Mouse (Mus musculus) myocyte (in vitro differentiated cells): ENCODE results near the gene Lyzl4. TPM values are rescaled to one million over a fixed set of nuclear protein-coding genes. Genes with fewer than 3 reads are reported as not detected.

Experiments used
- H3K27me3 ChIP-seq: one replicate; pipeline ENCODE4 v1.6.1; 2011; ENCODE audit not compliant: control insufficient read depth, insufficient read depth, insufficient read length
- H3K36me3 ChIP-seq: one replicate; pipeline ENCODE4 v1.6.1; 2011; ENCODE audit not compliant: control insufficient read depth, insufficient read depth
- H3K4me2 ChIP-seq: one replicate; pipeline ENCODE4 v1.6.1; 2011; ENCODE audit warnings: low read depth, control low read depth
- H3K4me3 ChIP-seq: one replicate; pipeline ENCODE4 v1.5.1; 2011; ENCODE audit warnings: mild to moderate bottlenecking, control low read depth, moderate library complexity
- H3K79me2 ChIP-seq: one replicate; pipeline ENCODE4 v1.6.1; 2011; ENCODE audit not compliant: control insufficient read depth, insufficient read depth
- H3ac ChIP-seq: one replicate; pipeline ENCODE4 v1.6.1; 2011; ENCODE audit not compliant: control insufficient read depth, insufficient read length
- CEBPB ChIP-seq: IDR thresholded peaks from 2 replicates; pipeline ENCODE4 v1.6.1; 2011; ENCODE audit warnings: mild to moderate bottlenecking, moderate library complexity; ENCODE audit not compliant: poor library complexity, insufficient read depth, severe bottlenecking
- E2F4 ChIP-seq: IDR thresholded peaks from one replicate; pipeline ENCODE4 v1.6.1; 2011; ENCODE audit warnings: mild to moderate bottlenecking, control low read depth, moderate library complexity; ENCODE audit not compliant: insufficient read depth
- MAX ChIP-seq: IDR thresholded peaks from one replicate; pipeline ENCODE4 v1.6.1; 2011; ENCODE audit warnings: low read depth, mild to moderate bottlenecking, control low read depth
- MYOD1 ChIP-seq, 3 experiments: IDR thresholded peaks; one replicate each; pipeline ENCODE4 v1.6.1; 2011; ENCODE audit warnings: control low read depth in 2 of 3, low read depth in 2 of 3, mild to moderate bottlenecking in 2 of 3, moderate library complexity in 1 of 3; ENCODE audit not compliant: insufficient read length in 2 of 3, control insufficient read depth in 1 of 3
- MYOG ChIP-seq, 3 experiments: IDR thresholded peaks; one replicate each; pipeline ENCODE4 v1.6.1; 2011; ENCODE audit warnings: control low read depth in 2 of 3, low read depth in 2 of 3, mild to moderate bottlenecking in 2 of 3; ENCODE audit not compliant: insufficient read length in 2 of 3, control insufficient read depth in 1 of 3, insufficient read depth in 1 of 3
- POLR2A ChIP-seq: IDR thresholded peaks from one replicate; pipeline ENCODE4 v1.6.1; 2011; ENCODE audit warnings: low read depth, mild to moderate bottlenecking, control low read depth, moderate library complexity; ENCODE audit not compliant: insufficient read length
- POLR2AphosphoS2 ChIP-seq: IDR thresholded peaks from one replicate; pipeline ENCODE4 v1.6.1; 2011; ENCODE audit warnings: low read depth, control low read depth; ENCODE audit not compliant: insufficient read length
- REST ChIP-seq: IDR thresholded peaks from one replicate; pipeline ENCODE4 v1.6.1; 2011; ENCODE audit warnings: mild to moderate bottlenecking, control low read depth, moderate library complexity; ENCODE audit not compliant: insufficient read depth, insufficient read length
- SRF ChIP-seq: IDR thresholded peaks from one replicate; pipeline ENCODE4 v1.6.1; 2011; ENCODE audit warnings: low read depth; ENCODE audit not compliant: control insufficient read depth, insufficient read length
- TCF12 ChIP-seq: IDR thresholded peaks from one replicate; pipeline ENCODE4 v1.6.1; 2011; ENCODE audit warnings: mild to moderate bottlenecking, control low read depth; ENCODE audit not compliant: poor library complexity, insufficient read depth, severe bottlenecking
- TCF3 ChIP-seq: IDR thresholded peaks from one replicate; pipeline ENCODE4 v1.6.1; 2011; ENCODE audit warnings: low read depth, control low read depth; ENCODE audit not compliant: insufficient read length
- USF1 ChIP-seq: IDR thresholded peaks from one replicate; pipeline ENCODE4 v1.6.1; 2011; ENCODE audit warnings: low read depth, mild to moderate bottlenecking, control low read depth, moderate library complexity
- polyA plus RNA-seq: library from polyadenylated mRNA; unstranded; fragments of >200 nt; fragmentation: generic; extraction: Trizol; gene quantifications from one replicate; pipeline ENCODE4 v1.2.1, GENCODE M21; 2012; ENCODE audit warnings: missing spikeins

Gene Lyzl4
- polyA plus RNA-seq, 1 experiment: not detected

DNA sequence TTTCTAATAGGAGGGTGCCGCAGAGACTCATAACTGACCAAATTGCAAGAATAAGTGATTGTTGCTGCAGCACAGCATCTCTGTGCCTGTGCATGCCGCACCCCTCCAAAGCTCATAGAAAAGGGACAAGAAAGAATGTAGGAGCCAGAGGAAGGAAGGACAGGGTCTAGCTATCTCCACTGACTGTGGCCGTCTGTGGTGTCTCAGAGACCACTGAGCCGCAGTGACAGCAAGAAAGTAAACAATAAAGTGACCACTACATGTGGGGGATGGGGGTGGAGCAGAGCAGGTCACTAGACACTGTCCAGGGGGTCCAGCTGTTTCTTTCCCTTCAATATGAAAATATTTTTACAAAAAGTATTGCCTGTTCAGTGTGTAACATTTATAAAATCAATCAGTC lies 88.3 kb downstream of the Lyzl4 start:
- no peaks in the 10 kb centered on the region for H3K36me3 ChIP-seq
- no peak for TF ChIP-seq POLR2A
- TF ChIP-seq REST: no peak
- TF ChIP-seq MAX: no peak
- no peak for TF ChIP-seq MYOG (IDR thresholded peaks at IDR 0.05; ENCODE audit: control insufficient read depth in 1 of 3, insufficient read depth in 1 of 3, insufficient read length in 2 of 3, low read depth in 2 of 3)
- TF ChIP-seq E2F4: no peak
- TF ChIP-seq MYOD1 (IDR thresholded peaks at IDR 0.05; ENCODE audit: control insufficient read depth in 1 of 3, insufficient read length in 2 of 3, low read depth in 2 of 3): no peak
- TF ChIP-seq TCF12: no peak
- TF ChIP-seq POLR2AphosphoS2: no peak
- no peak for TF ChIP-seq CEBPB
- no peak for TF ChIP-seq SRF
- TF ChIP-seq USF1: no peak
- no peak for TF ChIP-seq TCF3
- no peaks in the 10 kb centered on the region for H3K79me2 ChIP-seq
- no peak overlapping the region for H3ac ChIP-seq
- H3K27me3 ChIP-seq: peaks cover 7% of the 10 kb centered on the region
- no peak overlapping the region for H3K4me2 ChIP-seq
- H3K4me3 ChIP-seq: no peak overlapping the region

DNA sequence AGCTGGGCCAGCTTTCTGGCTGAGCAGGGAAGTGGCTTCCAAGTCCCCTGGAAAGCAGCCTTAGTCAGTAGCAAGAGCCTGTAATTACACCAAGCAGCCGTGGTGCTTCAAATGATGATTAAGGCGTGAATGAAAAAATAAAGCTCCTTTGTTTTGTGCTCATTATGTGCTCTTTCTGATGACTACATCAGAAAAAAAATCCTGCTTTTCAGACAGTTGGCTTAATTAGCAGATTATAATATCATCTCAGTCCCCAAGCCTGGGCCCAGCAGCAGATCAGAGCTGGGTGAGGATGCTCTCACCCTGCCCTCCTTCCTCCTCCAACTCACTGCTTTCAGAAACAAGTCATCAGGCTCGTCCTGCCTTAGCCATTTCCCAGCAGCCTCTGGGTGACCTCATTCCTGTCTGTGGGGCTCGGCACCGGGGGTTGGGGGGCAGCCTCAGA lies 91.5 kb downstream of the Lyzl4 start:
- Histone ChIP-seq H3K79me2 (no peaks in the 10 kb centered on the region), H3K4me2 (no peak overlapping the region), H3K27me3 (peaks cover 7% of the 10 kb centered on the region), H3ac (no peak overlapping the region), H3K4me3 (no peak overlapping the region), H3K36me3 (no peaks in the 10 kb centered on the region)
- TF ChIP-seq MAX (no peak), MYOD1 (IDR thresholded peaks at IDR 0.05; ENCODE audit: control insufficient read depth in 1 of 3, insufficient read length in 2 of 3, low read depth in 2 of 3) (no peak), TCF12 (no peak), POLR2AphosphoS2 (no peak), MYOG (IDR thresholded peaks at IDR 0.05; ENCODE audit: control insufficient read depth in 1 of 3, insufficient read depth in 1 of 3, insufficient read length in 2 of 3, low read depth in 2 of 3) (no peak), REST (no peak), USF1 (no peak), POLR2A (no peak), SRF (no peak)

DNA sequence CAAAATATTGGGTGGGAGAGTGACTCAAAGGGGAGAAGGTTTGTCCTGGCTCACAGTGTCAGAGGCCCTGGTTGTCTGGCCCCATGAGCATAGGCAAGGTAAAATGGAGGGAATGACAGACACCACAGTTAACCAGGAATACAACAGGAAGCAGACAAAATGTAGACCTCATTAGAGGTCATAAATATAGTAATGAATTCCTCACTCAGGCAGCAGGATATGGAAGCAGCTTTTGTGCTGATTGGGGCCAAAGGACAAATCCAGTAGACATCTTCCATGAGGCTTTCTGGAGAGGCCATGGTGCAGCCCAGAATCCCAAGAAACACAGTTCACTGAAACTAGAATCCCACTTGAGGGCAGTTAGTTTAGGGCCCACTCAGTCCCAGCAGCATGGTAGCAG lies 92.5 kb downstream of the Lyzl4 start:
- no peak overlapping the region for H3ac ChIP-seq
- peaks cover 4% of the 10 kb centered on the region for H3K27me3 ChIP-seq
- H3K4me2 ChIP-seq: no peak overlapping the region
- no peaks in the 10 kb centered on the region for H3K79me2 ChIP-seq
- no peak overlapping the region for H3K4me3 ChIP-seq
- H3K36me3 ChIP-seq: no peaks in the 10 kb centered on the region
- no peak for TF ChIP-seq MYOG (IDR thresholded peaks at IDR 0.05; ENCODE audit: control insufficient read depth in 1 of 3, insufficient read depth in 1 of 3, insufficient read length in 2 of 3, low read depth in 2 of 3)
- no peak for TF ChIP-seq POLR2A
- no peak for TF ChIP-seq MYOD1 (IDR thresholded peaks at IDR 0.05; ENCODE audit: control insufficient read depth in 1 of 3, insufficient read length in 2 of 3, low read depth in 2 of 3)
- no peak for TF ChIP-seq POLR2AphosphoS2
- no peak for TF ChIP-seq SRF
- TF ChIP-seq MAX: no peak
- TF ChIP-seq TCF3: no peak
- TF ChIP-seq E2F4: no peak

DNA sequence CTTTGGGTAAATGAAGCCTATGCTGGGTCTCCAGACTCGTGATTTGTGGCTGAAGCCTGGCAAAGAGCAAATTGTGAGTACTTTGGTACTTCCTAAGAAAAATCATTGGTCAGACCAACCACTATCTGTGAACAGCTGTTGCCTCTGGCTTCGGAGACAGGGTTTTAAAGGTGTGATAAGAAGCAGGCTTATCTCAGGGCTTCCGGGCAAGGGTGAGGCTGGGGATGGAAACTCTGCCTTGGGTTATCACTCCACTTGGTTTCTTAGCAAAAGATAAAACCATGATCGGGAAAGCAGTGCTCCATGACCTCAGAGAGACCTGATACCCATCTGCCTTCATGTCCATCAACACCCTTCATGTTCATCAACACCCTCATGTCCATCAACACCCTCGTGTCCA lies 92.9 kb downstream of the Lyzl4 start:
- H3ac ChIP-seq: no peak overlapping the region
- TF ChIP-seq MAX (no peak), E2F4 (no peak), TCF3 (no peak), POLR2AphosphoS2 (no peak), REST (no peak), MYOD1 (IDR thresholded peaks at IDR 0.05; ENCODE audit: control insufficient read depth in 1 of 3, insufficient read length in 2 of 3, low read depth in 2 of 3) (no peak), MYOG (IDR thresholded peaks at IDR 0.05; ENCODE audit: control insufficient read depth in 1 of 3, insufficient read depth in 1 of 3, insufficient read length in 2 of 3, low read depth in 2 of 3) (no peak), POLR2A (no peak), CEBPB (no peak)
- no peaks in the 10 kb centered on the region for H3K36me3 ChIP-seq
- H3K4me3 ChIP-seq: no peak overlapping the region
- H3K79me2 ChIP-seq: no peaks in the 10 kb centered on the region
- H3K27me3 ChIP-seq: no peaks in the 10 kb centered on the region
- no peak overlapping the region for H3K4me2 ChIP-seq

DNA sequence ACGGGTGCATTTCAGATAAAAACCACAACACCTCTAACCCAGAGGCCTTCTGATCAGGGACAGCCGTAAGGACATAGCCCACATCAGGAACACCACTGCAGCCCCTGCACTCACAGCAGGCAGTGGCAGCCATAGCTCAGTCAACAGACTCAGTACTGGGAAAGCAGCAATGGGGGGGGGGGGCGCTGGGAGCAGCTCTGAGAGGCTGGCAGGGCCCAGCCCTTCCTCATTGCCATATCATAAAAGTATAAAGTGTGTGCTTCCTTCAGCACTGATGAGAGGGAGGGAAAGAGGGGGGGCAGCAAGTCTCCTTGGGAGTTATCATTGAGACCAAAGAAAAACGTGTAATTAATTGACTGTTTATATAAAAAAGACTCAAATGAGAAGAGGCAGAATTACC lies 94.5 kb downstream of the Lyzl4 start:
- Histone ChIP-seq H3K36me3 (no peaks in the 10 kb centered on the region), H3K4me2 (no peak overlapping the region), H3K79me2 (no peaks in the 10 kb centered on the region), H3K27me3 (no peaks in the 10 kb centered on the region), H3K4me3 (no peak overlapping the region), H3ac (no peak overlapping the region)
- TF ChIP-seq MYOD1 (IDR thresholded peaks at IDR 0.05; ENCODE audit: control insufficient read depth in 1 of 3, insufficient read length in 2 of 3, low read depth in 2 of 3) (no peak), REST (no peak), TCF12 (no peak), POLR2A (no peak), TCF3 (no peak), E2F4 (no peak), MAX (no peak), MYOG (IDR thresholded peaks at IDR 0.05; ENCODE audit: control insufficient read depth in 1 of 3, insufficient read depth in 1 of 3, insufficient read length in 2 of 3, low read depth in 2 of 3) (no peak), CEBPB (no peak), POLR2AphosphoS2 (no peak), SRF (no peak), USF1 (no peak)
